Mouse (Mus musculus) cerebellum, adult 2 months (tissue): ENCODE results near the gene Pygb.

ENCODE experiments used
- CTCF ChIP-seq: fragments of 200-500 bp; IDR thresholded peaks from 2 replicates; pipeline ENCODE4 v1.5.1; 2011; ENCODE audit warnings: low read depth, mild to moderate bottlenecking, control low read depth, low read length, moderate library complexity, borderline replicate concordance; ENCODE audit not compliant: insufficient read depth
- POLR2A ChIP-seq: fragments of 200-500 bp; IDR thresholded peaks from 2 replicates; pipeline ENCODE4 v1.6.1; 2011; ENCODE audit warnings: low read length, control low read depth, borderline replicate concordance; ENCODE audit not compliant: insufficient read depth

GRCm38 (mm10) chr2:150749283-150749682 lies 37.3 kb upstream of the Pygb start:
- TF ChIP-seq POLR2A (no peak), CTCF (no peak)
